Mouse (Mus musculus) natural killer cell, adult 2 months (primary cell): ENCODE data around the gene Dnajc10.

ENCODE experiments used
- DNase-seq, 2 experiments: peaks; one replicate each; pipeline ENCODE4 v3.0.0; 2022; ENCODE audit warnings: low spot score in 2 of 2

Dnajc10 gene

GRCm38 (mm10) chr2:80315242-80316161 is at the start of gene Dnajc10:
Gene Dnajc10 (plus strand): TSS chr2:80315466.
- DNase-seq: peak; percentile 85 to 87

- peak; percentile 18 to 46 for DNase-seq
Observed at GRCm38 (mm10) chr2:80266894-80267293, 48.4 kb upstream of the Dnajc10 start.

- DNase-seq: no peak
Observed at GRCm38 (mm10) chr2:80268053-80268452, 47.2 kb upstream of the Dnajc10 start.

GRCm38 (mm10) chr2:80271431-80271830 is 43.8 kb upstream of the Dnajc10 start:
- no peak for DNase-seq

GRCm38 (mm10) chr2:80273038-80273437 is 42.2 kb upstream of the Dnajc10 start:
- no peak for DNase-seq

- DNase-seq: no peak
Observed at GRCm38 (mm10) chr2:80273763-80274162, 41.5 kb upstream of the Dnajc10 start.

- no peak for DNase-seq
Observed at GRCm38 (mm10) chr2:80275136-80275535, 40.1 kb upstream of the Dnajc10 start.

- no peak for DNase-seq
Observed at GRCm38 (mm10) chr2:80282214-80282613, 33.1 kb upstream of the Dnajc10 start.

- no peak for DNase-seq
Observed at GRCm38 (mm10) chr2:80286397-80286796, 28.9 kb upstream of the Dnajc10 start.

GRCm38 (mm10) chr2:80292172-80292571 is 23.1 kb upstream of the Dnajc10 start, which contains the start of gene Prdx6b:
Gene Prdx6b (plus strand): TSS chr2:80292472.
- no peak for DNase-seq

GRCm38 (mm10) chr2:80298334-80298733 is 16.9 kb upstream of the Dnajc10 start:
- DNase-seq: no peak

- DNase-seq: no peak
Observed at GRCm38 (mm10) chr2:80300806-80301205, 14.5 kb upstream of the Dnajc10 start.

- DNase-seq: no peak
Observed at GRCm38 (mm10) chr2:80303957-80304356, 11.3 kb upstream of the Dnajc10 start.

GRCm38 (mm10) chr2:80307701-80308100 is 7.6 kb upstream of the Dnajc10 start:
- no peak for DNase-seq

GRCm38 (mm10) chr2:80309775-80310174 is 5.5 kb upstream of the Dnajc10 start:
- DNase-seq: no peak

- DNase-seq: no peak
Observed at GRCm38 (mm10) chr2:80310772-80311171, 4.5 kb upstream of the Dnajc10 start.

- no peak for DNase-seq
Observed at GRCm38 (mm10) chr2:80311350-80311749, 3.9 kb upstream of the Dnajc10 start.

GRCm38 (mm10) chr2:80314201-80314600 is 1.1 kb upstream of the Dnajc10 start:
- DNase-seq: no peak

- no peak for DNase-seq
Observed at GRCm38 (mm10) chr2:80314854-80315241, 418 bp upstream of the Dnajc10 start.

- DNase-seq: no peak
Observed at GRCm38 (mm10) chr2:80322878-80323277, 7.6 kb downstream of the Dnajc10 start.

GRCm38 (mm10) chr2:80325779-80326178 is 10.5 kb downstream of the Dnajc10 start:
- no peak for DNase-seq

GRCm38 (mm10) chr2:80327272-80327671 is 12.0 kb downstream of the Dnajc10 start:
- no peak for DNase-seq

- no peak for DNase-seq
Observed at GRCm38 (mm10) chr2:80328961-80329653, 13.8 kb downstream of the Dnajc10 start.
